Mouse (Mus musculus) liver, postnatal 0 days (tissue): ENCODE results near the gene Gfod1.

ENCODE experiments used
- CTCF ChIP-seq: sonication (generic); IDR thresholded peaks from 2 replicates; pipeline ENCODE4 v1.5.1; 2016; ENCODE audit warnings: antibody characterized with exemption, low read depth
- EP300 ChIP-seq: IDR thresholded peaks from 2 replicates; pipeline ENCODE4 v1.6.1; 2016; ENCODE audit warnings: antibody characterized with exemption, low read depth, mild to moderate bottlenecking

GRCm38 (mm10) chr13:43292892-43293291, 11.1 kb downstream of the Gfod1 start:
- TF ChIP-seq CTCF (no peak), EP300 (no peak)
